Mouse (Mus musculus) layer of hippocampus, adult 2 months (tissue): ENCODE data around the gene Scoc. TPM values are rescaled to one million over a fixed set of nuclear protein-coding genes. Genes with fewer than 3 reads are reported as not detected.
"Not testable (repeated sequence)": the region's sequence is repeated elsewhere in the genome, so short reads cannot be mapped to it uniquely, and the experiment has no call there.

Experiments used
- DNase-seq, 2 experiments: peaks; one replicate each; pipeline ENCODE4 v3.0.0; 2022; ENCODE audit warnings: low spot score in 2 of 2
- H3K27ac ChIP-seq: fragments of 200-600 bp; 2 replicates; pipeline ENCODE4 v1.8.1; 2022
- H3K4me3 ChIP-seq: fragments of 200-600 bp; 2 replicates; pipeline ENCODE4 v1.8.1; 2022; ENCODE audit warnings: mild to moderate bottlenecking
- CTCF ChIP-seq: fragments of 200-600 bp; conservative IDR thresholded peaks from 2 replicates; pipeline ENCODE4 v1.8.1; 2022; ENCODE audit warnings: antibody characterized with exemption, mild to moderate bottlenecking, moderate library complexity
- long read RNA-seq, 2 experiments: library from polyadenylated mRNA; stranded (forward); transcript quantifications; one replicate each; pipeline ENCODE4 v2.0.0; 2021; ENCODE audit warnings: borderline mapping rate in 2 of 2
- total RNA-seq, 2 experiments: library from RNA; stranded (reverse); gene quantifications; 2 replicates each; pipeline ENCODE4 v1.2.3; 2021

Scoc gene
- 100 to 1,000 TPM; 211 to 218 TPM for total RNA-seq
- long read RNA-seq, experiment 1, transcript Scoc-202 (4 exons, 1,764 nt), result minor isoform, 5 of 92 reads
- long read RNA-seq, experiment 1, transcript Scoc-203 (4 exons, 409 nt), result major isoform, 81 of 92 reads
- long read RNA-seq, experiment 1, partial matches to known transcripts, result 2 of 92 reads
- long read RNA-seq, experiment 1, other reads (novel, unspliced or antisense), result 4 of 92 reads
- long read RNA-seq, experiment 2, transcript Scoc-203 (4 exons, 409 nt), result major isoform, 129 of 152 reads
- long read RNA-seq, experiment 2, transcript Scoc-202 (4 exons, 1,764 nt), result minor isoform, 10 of 152 reads
- long read RNA-seq, experiment 2, partial matches to known transcripts, result 1 of 152 reads
- long read RNA-seq, experiment 2, other reads (novel, unspliced or antisense), result 12 of 152 reads

- DNase-seq, result no peak
- Histone ChIP-seq H3K4me3 (no peak within 1 kb of the TSS), H3K27ac (no peak within 1 kb of the TSS)
- TF ChIP-seq CTCF, result no peak
These were observed at the start of gene Scoc for GRCm38 (mm10) chr8:83458222-83458621. TSS of gene Scoc (minus strand) at chr8:83458391.

DNA sequence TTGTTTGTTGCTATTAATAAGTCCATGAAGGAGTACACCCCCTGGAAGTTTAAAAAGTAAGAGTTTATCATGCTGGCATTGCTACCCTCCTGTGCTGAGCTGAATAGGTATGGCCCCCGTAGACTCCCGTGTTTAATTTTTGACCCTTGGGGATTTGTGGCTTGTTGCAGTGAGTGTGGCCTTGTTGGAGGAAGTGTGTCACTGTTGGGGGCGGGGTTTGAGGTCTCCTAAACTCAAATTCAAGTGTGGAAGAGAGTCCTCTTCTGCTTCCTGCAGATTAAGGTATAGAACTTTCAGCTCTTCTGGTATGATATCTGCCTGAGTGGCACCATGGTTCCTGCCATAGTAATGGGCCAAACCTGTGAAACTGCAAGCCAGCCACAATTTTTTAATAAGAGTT lies 1.4 kb upstream of the Scoc start:
- DNase-seq, result no peak
- H3K27ac ChIP-seq, result no peak overlapping the region
- no peak for TF ChIP-seq CTCF
- no peak overlapping the region for H3K4me3 ChIP-seq

- Histone ChIP-seq H3K27ac (no peak overlapping the region), H3K4me3 (no peak overlapping the region)
- DNase-seq, result no peak
- no peak for TF ChIP-seq CTCF
These were observed 1.1 kb downstream of the Scoc start for GRCm38 (mm10) chr8:83457121-83457520.

DNA sequence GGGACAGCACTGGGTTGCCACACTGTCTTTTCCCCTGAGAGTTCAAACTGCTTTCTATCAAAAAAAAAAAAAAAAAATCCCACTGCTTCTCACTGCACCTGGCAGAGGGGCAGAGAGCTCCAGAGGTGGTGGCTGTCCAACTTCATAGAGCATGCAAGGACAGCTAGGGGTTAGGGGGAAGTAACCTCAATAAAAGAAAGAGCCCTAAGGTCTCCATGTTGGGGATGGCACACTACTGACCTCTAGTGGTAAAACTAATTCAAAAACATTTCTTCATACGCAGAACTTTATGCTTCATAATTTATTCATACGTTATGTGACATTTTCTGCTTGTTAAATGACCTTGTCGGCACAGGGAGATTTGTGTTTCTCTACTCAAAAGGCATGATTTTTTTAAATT lies 7.1 kb downstream of the Scoc start:
- H3K27ac ChIP-seq, result no peak overlapping the region
- no peak overlapping the region for H3K4me3 ChIP-seq
- DNase-seq, result no peak
- TF ChIP-seq CTCF, result peak; percentile 88

DNA sequence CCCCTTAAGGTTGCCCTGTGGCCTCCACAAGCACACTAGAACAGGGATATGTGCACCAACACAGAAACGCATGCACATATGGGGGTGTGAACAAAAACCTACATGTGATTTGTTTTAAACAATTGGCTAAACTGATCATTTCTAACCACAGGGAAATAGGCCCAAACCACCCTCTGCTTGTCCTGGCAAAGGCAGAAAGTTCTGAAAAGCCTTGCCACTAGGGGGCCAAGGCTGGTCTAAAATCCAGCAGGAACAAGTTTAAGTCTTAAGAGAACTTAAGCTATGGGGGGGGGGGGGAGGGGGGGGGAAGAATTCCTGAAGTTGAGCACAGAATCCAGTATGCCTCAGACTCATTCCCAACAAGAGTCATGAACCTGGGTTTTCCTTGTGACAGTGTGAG lies 8.2 kb downstream of the Scoc start:
- no peak for DNase-seq
- TF ChIP-seq CTCF, result peak; percentile 67
- H3K27ac ChIP-seq, result no peak overlapping the region
- no peak overlapping the region for H3K4me3 ChIP-seq

DNA sequence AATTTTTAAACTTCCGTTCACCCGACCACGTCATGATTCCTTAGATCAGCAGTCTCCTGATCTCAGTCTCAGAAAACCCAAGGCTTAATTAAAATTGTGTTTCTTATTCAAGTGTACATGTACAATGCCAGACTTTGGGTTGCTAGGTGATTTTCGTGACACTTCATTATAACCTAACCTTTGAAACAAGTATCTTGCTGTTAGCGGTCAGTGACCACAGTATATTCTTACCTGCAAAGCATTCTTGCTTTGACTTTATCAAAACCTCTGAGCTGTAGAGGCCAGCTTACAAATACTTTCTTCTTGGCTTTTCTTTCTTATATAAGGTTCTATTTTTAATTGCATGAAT lies 15.2 kb downstream of the Scoc start:
- TF ChIP-seq CTCF, result no peak
- Histone ChIP-seq H3K4me3 (peak overlapping the region; percentile 94), H3K27ac (peak overlapping the region; percentile 87)
- no peak for DNase-seq

GRCm38 (mm10) chr8:83442243-83443051 lies 15.7 kb downstream of the Scoc start:
- no peak for TF ChIP-seq CTCF
- Histone ChIP-seq H3K27ac (peak overlapping the region; percentile 87), H3K4me3 (peak overlapping the region; percentile 94)
- peak; percentile 96 to 97 for DNase-seq

DNA sequence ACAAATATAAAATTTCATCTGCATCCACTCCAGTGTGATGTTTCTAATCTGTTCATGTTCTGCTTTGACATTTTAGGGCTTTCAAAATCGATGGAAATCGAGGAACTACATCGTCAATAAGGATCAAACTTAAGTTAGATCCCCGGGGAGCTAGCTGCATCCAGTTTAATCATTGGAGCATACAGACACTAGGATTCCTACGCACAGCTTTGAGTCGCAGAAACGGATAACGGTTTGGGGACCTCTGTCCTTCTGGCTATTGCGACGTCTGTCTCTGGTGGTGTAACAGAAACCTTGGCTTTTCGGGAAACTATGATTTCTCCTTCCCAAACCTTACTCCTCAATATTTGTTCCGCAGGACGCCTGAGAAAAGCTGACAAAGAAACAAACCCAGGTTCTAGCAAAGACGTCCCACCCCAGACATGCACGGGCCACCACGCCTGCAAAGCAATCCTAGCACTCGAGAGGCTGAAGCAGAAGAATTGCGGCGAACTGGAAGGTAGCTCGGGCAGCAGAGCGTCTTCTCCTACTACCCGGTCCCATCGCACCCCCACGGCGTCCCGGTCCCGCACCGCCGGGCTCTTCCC lies 16.4 kb downstream of the Scoc start:
- no peak for TF ChIP-seq CTCF
- Histone ChIP-seq H3K27ac (peak overlapping the region; percentile 87), H3K4me3 (peak overlapping the region; percentile 94)
- DNase-seq, result peak in 1 of 2 experiments; percentile 18

- Histone ChIP-seq H3K4me3 (no peak overlapping the region), H3K27ac (no peak overlapping the region)
- TF ChIP-seq CTCF, result no peak
- DNase-seq, result no peak
These were observed 21.1 kb downstream of the Scoc start for GRCm38 (mm10) chr8:83437077-83437476.

- no peak for TF ChIP-seq CTCF
- peak in 1 of 2 experiments; percentile 15 for DNase-seq
- Histone ChIP-seq H3K27ac (no peak overlapping the region), H3K4me3 (no peak overlapping the region)
These were observed 29.1 kb downstream of the Scoc start for GRCm38 (mm10) chr8:83429071-83429524.

GRCm38 (mm10) chr8:83428621-83429020 lies 29.6 kb downstream of the Scoc start:
- H3K4me3 ChIP-seq, DNase-seq, H3K27ac ChIP-seq: not testable (repeated sequence)

DNA sequence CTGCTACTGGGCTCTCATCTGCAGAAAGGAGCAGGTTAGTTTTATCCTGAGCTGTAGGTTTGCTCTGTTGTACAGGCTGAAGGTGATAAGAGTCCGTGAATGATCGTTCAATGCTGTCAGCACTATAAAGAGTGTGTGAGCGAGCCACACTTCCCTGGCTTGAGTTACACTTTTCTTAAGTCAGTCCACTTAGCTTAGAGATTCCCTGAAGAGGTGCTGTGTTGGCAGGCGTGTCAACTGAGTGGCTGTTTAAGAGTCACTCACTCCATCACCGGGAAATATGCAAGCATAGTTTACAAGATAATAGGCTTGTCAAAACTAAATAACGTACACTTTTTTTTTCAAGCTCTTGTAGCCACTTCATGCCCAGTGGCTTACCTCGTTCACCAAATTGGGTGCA lies 31.2 kb downstream of the Scoc start:
- Histone ChIP-seq H3K4me3 (no peak overlapping the region), H3K27ac (no peak overlapping the region)
- DNase-seq, result no peak
- TF ChIP-seq CTCF, result no peak

DNA sequence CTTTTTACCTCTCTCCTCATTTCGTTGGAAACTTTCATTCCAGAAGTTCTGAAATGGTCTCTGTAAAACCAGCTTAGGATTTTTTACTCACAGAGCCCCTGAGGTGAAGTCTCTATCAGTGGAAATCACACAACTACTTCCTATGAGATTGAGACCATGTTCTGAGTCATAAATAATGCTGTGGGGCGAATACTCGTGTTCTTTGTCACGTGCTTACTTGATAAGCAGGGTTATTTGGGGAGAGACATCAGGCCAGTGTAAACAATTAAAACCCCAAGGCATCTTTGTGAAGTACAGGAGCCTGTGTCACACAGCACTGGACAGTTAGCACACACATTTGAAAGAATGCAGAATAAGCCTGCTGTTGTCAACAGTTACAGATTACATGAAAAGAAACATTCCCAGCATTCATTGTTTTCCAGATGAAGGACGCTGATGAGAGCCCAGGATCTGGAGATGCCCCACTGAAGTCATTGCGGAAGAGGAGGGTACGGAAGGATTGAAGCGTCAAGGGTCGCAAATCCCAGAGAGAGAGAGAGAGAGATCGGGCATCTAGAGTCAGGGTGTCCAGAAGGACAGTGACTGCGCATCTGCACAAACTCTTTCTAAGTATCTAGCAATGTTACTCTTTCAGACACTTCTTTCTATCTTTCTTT lies 32.0 kb downstream of the Scoc start:
- no peak for TF ChIP-seq CTCF
- Histone ChIP-seq H3K4me3 (no peak overlapping the region), H3K27ac (no peak overlapping the region)
- no peak for DNase-seq
